Mouse (Mus musculus) heart, adult 8-10 months (tissue): ENCODE measurements at regions not wholly inside any gene's neighbourhood (a gene's known extent, or its start where the extent isn't known, plus 50 kb on each side); places are given as distances from the start of the nearest gene placed in this dataset.

Experiments
- DNase-seq: peaks from one replicate; pipeline ENCODE4 v3.0.0; 2022; ENCODE audit warnings: low spot score

DNA sequence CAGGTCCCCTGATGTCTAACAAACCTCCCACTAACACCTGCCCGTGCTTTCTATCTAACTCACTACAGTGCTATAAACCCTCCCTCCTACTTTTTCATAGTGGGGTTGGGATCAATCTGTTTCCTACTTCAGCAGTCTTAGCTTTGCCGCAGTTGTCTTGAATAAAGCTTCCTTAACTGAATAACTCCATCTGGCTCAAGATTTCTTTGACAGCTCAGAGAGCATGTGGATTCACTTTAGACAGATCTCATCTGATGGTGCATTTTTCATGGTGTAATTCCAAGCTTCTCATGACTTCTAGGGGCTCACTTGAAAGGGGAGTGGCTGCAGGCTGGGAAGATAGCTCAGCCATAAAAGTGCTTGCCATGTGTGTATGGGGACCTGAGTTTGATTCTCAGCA is 313.2 kb upstream of the Dpyd start:
- DNase-seq = no peak

DNA sequence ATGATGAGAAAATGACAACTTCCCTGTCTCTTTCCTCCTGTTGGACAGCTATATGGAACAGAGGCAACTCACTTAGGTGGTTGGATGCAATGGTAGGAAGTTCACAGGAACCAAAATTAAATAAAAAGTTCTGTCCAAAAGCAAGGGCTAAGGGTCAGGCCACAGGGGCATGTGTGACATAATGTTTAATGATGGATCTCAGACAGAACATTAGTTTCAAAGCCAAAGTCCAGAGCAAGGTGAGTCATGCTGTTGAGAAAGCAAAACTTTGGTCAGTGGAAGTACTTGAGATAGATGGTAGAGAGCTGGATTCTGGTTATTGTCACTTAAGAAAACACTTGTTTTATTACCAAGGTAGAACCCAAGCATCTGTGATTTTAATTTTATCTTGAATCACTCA is 286.0 kb upstream of the Dpyd start:
- DNase-seq = no peak

DNA sequence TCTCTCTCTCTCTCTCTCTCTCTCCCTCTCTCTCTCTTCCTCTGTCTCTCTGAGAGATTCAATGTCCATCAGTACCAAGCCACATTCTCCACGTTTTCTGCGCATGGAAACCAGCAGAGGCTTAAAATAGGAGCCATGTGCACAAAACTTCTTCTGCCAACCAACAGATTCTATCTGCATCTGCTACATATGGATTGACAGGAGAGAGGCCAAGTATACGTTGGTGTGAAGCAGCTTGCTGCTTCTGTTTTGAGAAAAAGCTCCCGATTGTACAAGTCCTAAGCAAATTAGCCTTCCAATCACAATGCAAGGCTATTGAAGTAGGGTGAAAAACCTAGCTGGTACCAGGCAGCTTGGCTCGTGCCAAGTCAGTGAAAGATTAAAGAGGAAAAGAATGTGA is 283.7 kb upstream of the Dpyd start:
- no peak for DNase-seq

DNA sequence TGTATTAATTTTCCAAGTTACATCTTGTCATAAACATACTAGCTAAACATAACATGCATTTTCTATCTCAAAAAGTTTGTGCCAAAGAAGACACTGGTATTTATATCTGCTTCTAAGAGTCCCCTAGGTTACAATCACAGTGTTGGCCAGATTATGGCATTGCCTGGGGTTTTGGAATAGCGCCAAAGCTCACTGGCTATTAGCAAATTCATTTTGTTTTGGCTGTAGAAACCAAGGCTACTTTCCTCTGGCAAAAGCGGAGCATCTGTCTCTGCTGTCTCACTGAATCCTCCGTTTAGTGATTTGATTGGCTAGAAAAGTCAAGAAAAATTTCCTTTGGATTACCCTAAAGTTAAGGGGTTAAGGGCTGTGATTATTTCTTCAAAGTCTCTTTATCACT is 275.0 kb upstream of the Dpyd start:
- peak; percentile 6 for DNase-seq

DNA sequence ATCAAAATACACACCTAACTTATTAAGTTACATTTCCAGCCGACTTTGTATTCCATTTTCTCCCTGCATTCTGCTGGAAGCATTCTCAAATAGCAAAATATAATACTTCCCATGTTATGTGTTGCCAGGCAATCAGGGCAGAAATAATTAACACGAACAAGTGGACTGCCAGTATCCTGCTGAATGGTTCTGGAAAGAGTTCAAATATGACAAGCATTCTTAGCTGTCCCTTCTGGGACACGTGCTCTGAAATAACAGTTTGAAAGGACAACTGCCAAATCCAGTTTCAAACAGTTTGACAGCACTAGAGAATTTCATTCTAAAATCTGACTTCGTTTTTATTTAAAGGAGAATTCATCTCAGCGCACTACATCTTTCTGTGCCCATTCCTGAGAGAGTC is 236.8 kb upstream of the Dpyd start:
- DNase-seq = peak; percentile 16

DNA sequence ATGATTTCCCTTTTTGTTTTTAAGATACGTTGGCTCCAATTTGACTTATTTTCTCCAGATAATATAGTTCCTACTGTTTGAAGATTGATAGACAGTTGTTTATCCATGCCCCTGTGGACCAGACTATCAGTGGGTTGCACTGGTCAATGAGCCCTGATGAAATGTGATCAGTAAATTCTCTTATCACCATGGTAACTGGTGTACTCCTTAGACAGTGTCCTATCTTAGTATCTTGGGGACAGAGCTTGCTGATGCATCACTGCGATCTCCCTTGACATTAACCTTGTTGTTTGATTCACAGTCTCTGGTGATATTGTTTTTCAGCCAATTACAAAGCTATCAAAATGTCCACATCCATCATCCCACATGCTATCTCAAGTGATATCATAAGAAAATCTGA is 233.7 kb upstream of the Dpyd start:
- no peak for DNase-seq

DNA sequence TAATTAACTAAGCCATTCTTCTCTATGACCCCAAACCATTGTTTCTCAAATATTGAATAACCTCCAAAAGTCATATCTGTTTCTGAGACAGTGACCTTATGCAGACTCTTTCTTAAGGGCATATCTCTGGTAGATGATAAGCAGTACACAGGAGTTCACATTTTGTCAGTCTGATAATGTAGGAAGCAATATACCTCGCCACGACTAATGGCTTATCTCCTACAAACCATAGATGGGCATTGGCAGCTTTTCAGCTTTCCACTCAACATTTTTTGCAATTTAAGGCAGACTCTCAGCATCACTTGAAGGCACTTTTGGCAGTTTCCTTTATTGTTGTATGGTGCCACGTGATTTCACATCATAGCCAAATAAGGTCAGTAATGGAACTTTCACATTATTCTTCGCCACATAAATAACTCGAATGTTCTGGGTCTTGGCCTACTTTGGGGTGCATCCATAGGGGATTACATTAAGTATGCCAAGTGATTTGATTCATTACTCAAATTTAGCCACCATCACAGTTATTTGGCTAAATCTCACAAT is 232.7 kb upstream of the Dpyd start:
- DNase-seq = no peak

DNA sequence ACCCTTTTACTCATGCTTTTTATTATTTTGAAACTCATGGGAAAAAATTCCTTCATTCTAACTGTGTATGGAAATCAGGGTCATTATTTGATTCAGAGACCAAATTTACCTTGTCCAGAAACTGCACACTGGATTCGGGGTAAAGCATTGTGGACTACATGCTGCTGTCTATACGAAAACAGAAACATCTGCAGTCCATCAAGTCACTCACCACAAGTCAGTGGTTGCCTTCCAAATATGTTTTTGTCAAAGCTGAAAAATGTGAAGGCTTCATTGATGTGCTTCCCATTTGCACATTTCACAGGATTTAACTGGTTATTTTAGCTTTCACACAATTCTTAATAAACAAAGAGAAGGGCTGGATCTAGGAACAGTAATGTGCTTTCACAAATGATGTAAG is 230.4 kb upstream of the Dpyd start:
- no peak for DNase-seq

DNA sequence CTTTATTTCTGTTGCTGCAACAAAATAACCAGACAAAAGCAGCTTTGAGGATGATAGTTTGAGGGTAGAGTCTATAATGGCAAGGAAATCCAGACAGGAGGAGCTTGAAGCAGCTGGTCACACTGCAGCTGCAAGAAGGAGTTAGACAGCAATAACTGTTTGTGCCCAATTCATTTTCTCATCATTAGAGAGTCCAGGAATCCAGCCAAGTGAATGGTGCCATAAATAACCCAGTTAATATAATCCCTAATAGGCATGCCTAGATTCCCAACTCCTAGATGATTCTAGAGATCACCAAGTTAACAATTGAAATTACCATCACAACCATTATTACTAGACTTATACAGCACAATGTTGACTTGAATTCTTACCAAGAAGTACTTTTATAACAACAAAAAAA is 223.2 kb upstream of the Dpyd start:
- peak; percentile 4 for DNase-seq

DNA sequence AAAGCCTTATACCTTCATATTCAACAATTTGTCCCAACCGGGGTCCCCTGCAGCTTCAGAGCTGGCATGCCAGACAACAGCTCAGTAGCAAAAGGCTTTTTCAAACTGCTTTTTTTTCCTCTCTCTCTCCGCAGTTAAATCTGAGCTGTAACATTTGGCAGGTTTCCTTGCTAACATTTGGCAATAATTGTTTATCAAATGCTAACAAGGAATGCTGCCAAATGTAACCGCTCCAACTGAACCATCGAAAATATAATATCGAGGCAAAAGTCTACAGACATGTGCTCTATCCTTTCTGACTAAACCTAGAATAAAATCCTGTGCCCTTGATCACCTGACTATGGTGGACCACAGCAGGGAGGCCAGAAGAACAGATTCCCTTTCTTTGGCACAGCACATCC is 200.2 kb upstream of the Dpyd start:
- no peak for DNase-seq
